Mouse (Mus musculus) G1E (cell line): ENCODE measurements around the gene Zcchc17.

Source experiments
- CTCF ChIP-seq: IDR thresholded peaks from 2 replicates; pipeline ENCODE4 v1.5.1; 2012; ENCODE audit warnings: low read depth, low read length, inconsistent platforms, mixed read lengths
- GATA1 ChIP-seq: IDR thresholded peaks from 2 replicates; pipeline ENCODE4 v1.6.1; 2012; ENCODE audit warnings: borderline replicate concordance, low read length, inconsistent platforms, mixed read lengths
- GATA2 ChIP-seq: IDR thresholded peaks from 2 replicates; pipeline ENCODE4 v1.6.1; 2012; ENCODE audit warnings: low read depth, low read length, inconsistent platforms, borderline replicate concordance
- POLR2AphosphoS5 ChIP-seq: IDR thresholded peaks from 2 replicates; pipeline ENCODE4 v1.6.1; 2012; ENCODE audit warnings: low read depth, low read length, inconsistent platforms; ENCODE audit not compliant: insufficient replicate concordance
- TAL1 ChIP-seq: conservative IDR thresholded peaks from 2 replicates; pipeline ENCODE4 v1.6.1; 2012; ENCODE audit warnings: low read depth, low read length, inconsistent platforms, mixed read lengths

- TF ChIP-seq TAL1: no peak
- no peak for TF ChIP-seq CTCF
- no peak for TF ChIP-seq POLR2AphosphoS5
- TF ChIP-seq GATA2: no peak
- TF ChIP-seq GATA1: no peak
Measured at GRCm38 (mm10) chr4:130282856-130283255, 76.9 kb downstream of the Zcchc17 start.
